In genomic region chr15:12205160-12205901, GRCm38 (mm10) we compare ENCODE assay signal across 8 mouse cellular contexts. TPM values are rescaled to one million over a fixed set of nuclear protein-coding genes. Genes with fewer than 3 reads are reported as not detected.
DNase-seq lines count a peak whose midpoint lies in the region; ATAC-seq and TF ChIP-seq lines count a peak whose summit lies in the region.

No protein-coding gene starts in this region.

- H3K27me3 ChIP-seq in Patski: no peaks in the 10 kb centered on the region
- H3K27me3 ChIP-seq in forebrain, embryonic 11.5 days (ENCODE audit: control insufficient read depth, insufficient read depth, low read length): no peaks in the 10 kb centered on the region
- no peaks in the 10 kb centered on the region for H3K27me3 ChIP-seq in limb, embryonic 11.5 days (ENCODE audit: control insufficient read depth, insufficient read depth, low read length)

- POLR2A ChIA-PET in Patski (lab: Charles Lee): interaction anchor here (0.5 to 1.5 kb wide), 3 partner anchors 11 to 42 kb away, joined by 3 to 4 read pairs (median 3); no protein-coding TSS in a partner anchor

- under 1% methylated on average over 46 of the region's 73 CpGs for WGBS in forebrain, embryonic 11.5 days
- 1% methylated on average over 65 of the region's 73 CpGs for WGBS in limb, embryonic 11.5 days

- H3K27ac ChIP-seq in left cerebral cortex, adult 2 months: peak overlapping the region; percentile 93
- peak overlapping the region; percentile 71 for H3K27ac ChIP-seq in forebrain, embryonic 11.5 days (ENCODE audit: low read depth, low read length)
- H3K27ac ChIP-seq in limb, embryonic 11.5 days (replicated peaks; ENCODE audit: low read depth, low read length): peak overlapping the region; percentile 64; the same call in 1 of the 2 replicates

- H3K9me3 ChIP-seq in forebrain, embryonic 11.5 days (ENCODE audit: control insufficient read depth, low read length): no peaks in the 10 kb centered on the region
- H3K9me3 ChIP-seq in limb, embryonic 11.5 days (ENCODE audit: control insufficient read depth, low read length): no peaks in the 10 kb centered on the region

- TF ChIP-seq CTCF in left cerebral cortex, adult 2 months (IDR thresholded peaks at IDR 0.05): no peak
- TF ChIP-seq CTCF in Patski (IDR thresholded peaks at IDR 0.05): no peak

- DNase-seq in left cerebral cortex, adult 2 months (ENCODE audit: extremely low spot score in 1 of 2, low spot score in 2 of 2): no peak
- DNase-seq in left cerebral cortex, postnatal 14 days (ENCODE audit: low spot score in 2 of 2): no peak
- DNase-seq in Patski (ENCODE audit: low read depth, low spot score): no peak
- no peak for DNase-seq in forebrain, embryonic 11.5 days (ENCODE audit: low spot score)
- DNase-seq in limb, embryonic 11.5 days (ENCODE audit: low spot score): peak; percentile 56
- peak; percentile 64 for DNase-seq in naive thymus-derived CD4-positive, alpha-beta T cell, adult 2 months (ENCODE audit: low read depth)
- DNase-seq in thymus, postnatal 36 days: no peak
- no peak for DNase-seq in cerebellum, postnatal 4 days (ENCODE audit: low spot score in 2 of 2)

- in situ Hi-C loops in Patski (cut with MboI; ENCODE audit: low pct_unique_long_range_greater_than_20kb): loop anchor here (5.0 kb wide), 1 partner anchor 42 kb away; no protein-coding TSS in a partner anchor

- peak overlapping the region; percentile 85 for H3K4me3 ChIP-seq in left cerebral cortex, adult 2 months
- peak overlapping the region; percentile 91 for H3K4me3 ChIP-seq in forebrain, embryonic 11.5 days (ENCODE audit: low read depth, low read length)
- H3K4me3 ChIP-seq in limb, embryonic 11.5 days (ENCODE audit: low read depth, low read length): peak overlapping the region; percentile 76

- H3K4me2 ChIP-seq in forebrain, embryonic 11.5 days (ENCODE audit: low read depth, low read length, severe bottlenecking): peak overlapping the region; percentile 70
- peak overlapping the region; percentile 54 for H3K4me2 ChIP-seq in limb, embryonic 11.5 days (ENCODE audit: low read depth, severe bottlenecking)

- H3K36me3 ChIP-seq in forebrain, embryonic 11.5 days (ENCODE audit: control insufficient read depth, insufficient read depth, low read length): no peaks in the 10 kb centered on the region
- no peaks in the 10 kb centered on the region; the same call in 1 of the 2 replicates for H3K36me3 ChIP-seq in limb, embryonic 11.5 days (ENCODE audit: control insufficient read depth, insufficient read depth, low read length)

- ATAC-seq in Patski: peak; percentile 51
- peak; percentile 87 for ATAC-seq in forebrain, embryonic 11.5 days (replicated peaks; ENCODE audit: low FRiP score)
- peak; percentile 73 for ATAC-seq in limb, embryonic 11.5 days (ENCODE audit: insufficient number of reproducible peaks, low FRiP score, low TSS enrichment, low read depth)

- H3K4me1 ChIP-seq in forebrain, embryonic 11.5 days (replicated peaks; ENCODE audit: control insufficient read depth, insufficient read depth, low read length): no peaks in the 10 kb centered on the region; the same call in 1 of the 2 replicates
- peaks cover 17% of the 10 kb centered on the region for H3K4me1 ChIP-seq in limb, embryonic 11.5 days (ENCODE audit: control insufficient read depth, insufficient read depth, low read length)

- intact Hi-C loops in left cerebral cortex, adult 2 months (cut with DNase I): loop anchor here (5.0 kb wide), 1 partner anchor 117 kb away; the partner anchor contains the start of genes 1810049J17Rik and Golph3
- intact Hi-C loops in left cerebral cortex, postnatal 14 days (cut with DNase I): loop anchor here (5.0 kb wide), 1 partner anchor 42 kb away; no protein-coding TSS in a partner anchor

- CTCF ChIA-PET in Patski (lab: Charles Lee): interaction anchor here (1.0 to 1.4 kb wide), 2 partner anchors 8 to 43 kb away, joined by 3 read pairs; no protein-coding TSS in a partner anchor

- H3K9ac ChIP-seq in forebrain, embryonic 11.5 days (ENCODE audit: low read length): peak overlapping the region; percentile 92
- H3K9ac ChIP-seq in limb, embryonic 11.5 days (ENCODE audit: low read length): peak overlapping the region; percentile 89

RNA-seq across cellular contexts. Expression of gene Mtmr12, which starts 0.5 kb away (rescaled TPM):
- 10 to 100 TPM; 54.9 to 55.6 TPM for total RNA-seq in left cerebral cortex, adult 2 months (2021)
- 10 to 100 TPM; 20.4 to 31.3 TPM for total RNA-seq in left cerebral cortex, postnatal 14 days (2021)
- 20.8 TPM for polyA plus RNA-seq in Patski (2021)
- polyA plus RNA-seq in forebrain, embryonic 11.5 days (2014; fragmentation: Nextera tagmentation; extraction: Ambion mirVana): 19.3 and 21.2 TPM in 2 replicates
- polyA plus RNA-seq in limb, embryonic 11.5 days (2014; fragmentation: Nextera tagmentation; extraction: Ambion mirVana): 24.8 TPM in 2 replicates

Comparison
In these comparisons a context has a peak if more than half of its experiments do, and no peak if none do; other contexts are left out.
1. DNase-seq: peak in limb, embryonic 11.5 days (single experiment) and naive thymus-derived CD4-positive, alpha-beta T cell, adult 2 months (single experiment); none in left cerebral cortex, adult 2 months (0 of 2), left cerebral cortex, postnatal 14 days (0 of 2), Patski (single experiment), forebrain, embryonic 11.5 days (single experiment), thymus, postnatal 36 days (0 of 2) and cerebellum, postnatal 4 days (0 of 2).
2. Peak in every context shown above with its lines, with median percentiles within 50 percentile points of each other: H3K27ac ChIP-seq, H3K4me3 ChIP-seq and ATAC-seq.